Mouse (Mus musculus) stomach, embryonic 14.5 days (tissue): ENCODE results near the gene Alpk1. TPM values are rescaled to one million over a fixed set of nuclear protein-coding genes. Genes with fewer than 3 reads are reported as not detected.

ENCODE experiments used
- ATAC-seq: fragments of 200-750 bp; cut with Nextera tagmentation; 2 replicates; pipeline ENCODE4 v1.8.0; 2017; ENCODE audit warnings: low read depth, moderate TSS enrichment; ENCODE audit not compliant: insufficient number of reproducible peaks, insufficient read depth, low FRiP score
- H3K27ac ChIP-seq: fragments of 300-500 bp; sonication (generic); 2 replicates; pipeline ENCODE4 v1.5.1; 2014; ENCODE audit warnings: mild to moderate bottlenecking, low read length, moderate library complexity, mixed read lengths
- H3K27me3 ChIP-seq: fragments of 300-500 bp; sonication (generic); 2 replicates; pipeline ENCODE4 v1.6.1; 2014; ENCODE audit warnings: low read length, control low read depth, mixed read lengths; ENCODE audit not compliant: control insufficient read depth, insufficient read depth
- H3K36me3 ChIP-seq: fragments of 300-500 bp; sonication (generic); 2 replicates; pipeline ENCODE4 v1.6.1; 2014; ENCODE audit warnings: mild to moderate bottlenecking, control low read depth, low read length, moderate library complexity, mixed read lengths; ENCODE audit not compliant: control insufficient read depth, insufficient read depth
- H3K4me1 ChIP-seq: fragments of 300-500 bp; sonication (generic); 2 replicates; pipeline ENCODE4 v1.6.1; 2014; ENCODE audit warnings: low read length, control low read depth, mixed read lengths; ENCODE audit not compliant: control insufficient read depth, insufficient read depth
- H3K4me2 ChIP-seq: fragments of 300-500 bp; sonication (generic); replicated peaks from 2 replicates; pipeline ENCODE4 v1.6.1; 2014; ENCODE audit warnings: low read depth, low read length, control low read depth
- H3K4me3 ChIP-seq: fragments of 300-500 bp; sonication (generic); 2 replicates; pipeline ENCODE4 v1.5.1; 2014; ENCODE audit warnings: low read depth, low read length, control low read depth
- H3K9ac ChIP-seq: fragments of 300-500 bp; sonication (generic); replicated peaks from 2 replicates; pipeline ENCODE4 v1.6.1; 2014; ENCODE audit warnings: low read depth, mild to moderate bottlenecking, control low read depth, low read length, moderate library complexity, mixed read lengths
- H3K9me3 ChIP-seq: fragments of 300-500 bp; sonication (generic); 2 replicates; pipeline ENCODE4 v1.6.1; 2016; ENCODE audit warnings: low read depth, low read length, control low read depth; ENCODE audit not compliant: control insufficient read depth
- WGBS: fragments of 180-500 bp; shearing (Covaris S2); extraction: QIAGEN DNeasy Blood & Tissue Kit; methylation state at CpG from one replicate; pipeline ENCODE4 v1.1.7; 2014; 5-methylcytosine and 5-hydroxymethylcytosine counted together
- polyA plus RNA-seq: library from polyadenylated mRNA; unstranded; fragments of >200 nt; fragmentation: Nextera tagmentation; extraction: Ambion mirVana; gene quantifications from 2 replicates; pipeline ENCODE4 v1.2.1, GENCODE M21; 2014

Gene Alpk1
- polyA plus RNA-seq, 1 experiment from 2014 or later: 3.5 TPM

GRCm38 (mm10) chr3:127817120-127817683 is 36.9 kb upstream of the Alpk1 start:
- Histone ChIP-seq H3K9ac (no peak overlapping the region), H3K36me3 (peaks cover 19% of the 10 kb centered on the region), H3K4me1 (no peaks in the 10 kb centered on the region), H3K9me3 (no peaks in the 10 kb centered on the region), H3K4me2 (no peak overlapping the region), H3K27ac (no peak overlapping the region), H3K4me3 (no peak overlapping the region), H3K27me3 (no peaks in the 10 kb centered on the region)
- 68% methylated on average over 7 of the region's 7 CpGs for WGBS
- ATAC-seq: no peak

GRCm38 (mm10) chr3:127809103-127809502 is 28.8 kb upstream of the Alpk1 start:
- WGBS: 88% methylated on average over 7 of the region's 7 CpGs
- Histone ChIP-seq H3K4me1 (no peaks in the 10 kb centered on the region), H3K9me3 (no peaks in the 10 kb centered on the region), H3K9ac (no peak overlapping the region), H3K4me3 (no peak overlapping the region), H3K27me3 (no peaks in the 10 kb centered on the region), H3K36me3 (peaks cover 32% of the 10 kb centered on the region), H3K4me2 (no peak overlapping the region), H3K27ac (no peak overlapping the region)
- no peak for ATAC-seq

GRCm38 (mm10) chr3:127807846-127808245 is 27.5 kb upstream of the Alpk1 start:
- Histone ChIP-seq H3K36me3 (peaks cover 32% of the 10 kb centered on the region), H3K9ac (no peak overlapping the region), H3K4me3 (no peak overlapping the region), H3K4me1 (0 out of 2 replicates have a peak, but pooled peaks cover 2% of the 10 kb centered on the region), H3K27ac (no peak overlapping the region), H3K9me3 (no peaks in the 10 kb centered on the region), H3K4me2 (no peak overlapping the region), H3K27me3 (no peaks in the 10 kb centered on the region)
- no peak for ATAC-seq
- WGBS: 81% methylated on average over 5 of the region's 5 CpGs

- no peaks in the 10 kb centered on the region for H3K27me3 ChIP-seq
- no peak overlapping the region for H3K4me3 ChIP-seq
- no peak overlapping the region for H3K27ac ChIP-seq
- no peaks in the 10 kb centered on the region for H3K9me3 ChIP-seq
- H3K9ac ChIP-seq: no peak overlapping the region
- H3K4me2 ChIP-seq: no peak overlapping the region
- no peak for ATAC-seq
- WGBS: 88% methylated on average over 6 of the region's 6 CpGs
- 0 out of 2 replicates have a peak, but pooled peaks cover 4% of the 10 kb centered on the region for H3K4me1 ChIP-seq
- H3K36me3 ChIP-seq: peaks cover 26% of the 10 kb centered on the region
Measured at GRCm38 (mm10) chr3:127805991-127806390, 25.7 kb upstream of the Alpk1 start.

- no peaks in the 10 kb centered on the region for H3K27me3 ChIP-seq
- H3K4me2 ChIP-seq: no peak overlapping the region
- no peak overlapping the region for H3K4me3 ChIP-seq
- H3K27ac ChIP-seq: no peak overlapping the region
- no peaks in the 10 kb centered on the region for H3K9me3 ChIP-seq
- H3K9ac ChIP-seq: no peak overlapping the region
- WGBS: 89% methylated on average over 12 of the region's 12 CpGs
- 0 out of 2 replicates have a peak, but pooled peaks cover 4% of the 10 kb centered on the region for H3K4me1 ChIP-seq
- no peak for ATAC-seq
- H3K36me3 ChIP-seq: peaks cover 25% of the 10 kb centered on the region
Measured at GRCm38 (mm10) chr3:127805071-127805470, 24.7 kb upstream of the Alpk1 start.

GRCm38 (mm10) chr3:127804439-127804838 is 24.1 kb upstream of the Alpk1 start:
- no peaks in the 10 kb centered on the region for H3K27me3 ChIP-seq
- ATAC-seq: no peak
- no peak overlapping the region for H3K27ac ChIP-seq
- no peaks in the 10 kb centered on the region for H3K9me3 ChIP-seq
- no peak overlapping the region for H3K4me2 ChIP-seq
- H3K9ac ChIP-seq: no peak overlapping the region
- peaks cover 19% of the 10 kb centered on the region; the same call in 1 of the 2 replicates for H3K36me3 ChIP-seq
- H3K4me3 ChIP-seq: no peak overlapping the region
- WGBS: 84% methylated on average over 4 of the region's 4 CpGs
- H3K4me1 ChIP-seq: 0 out of 2 replicates have a peak, but pooled peaks cover 4% of the 10 kb centered on the region

- ATAC-seq: no peak
- Histone ChIP-seq H3K4me2 (no peak overlapping the region), H3K27ac (no peak overlapping the region), H3K4me1 (0 out of 2 replicates have a peak, but pooled peaks cover 4% of the 10 kb centered on the region), H3K27me3 (no peaks in the 10 kb centered on the region), H3K36me3 (peaks cover 3% of the 10 kb centered on the region; the same call in 1 of the 2 replicates), H3K9me3 (no peaks in the 10 kb centered on the region), H3K4me3 (no peak overlapping the region), H3K9ac (no peak overlapping the region)
- WGBS: 33% methylated on average over 8 of the region's 8 CpGs
Measured at GRCm38 (mm10) chr3:127802814-127803213, 22.5 kb upstream of the Alpk1 start.

GRCm38 (mm10) chr3:127801162-127801561 is 20.8 kb upstream of the Alpk1 start:
- no peaks in the 10 kb centered on the region for H3K9me3 ChIP-seq
- WGBS: 90% methylated on average over 8 of the region's 8 CpGs
- H3K27me3 ChIP-seq: no peaks in the 10 kb centered on the region
- no peak overlapping the region for H3K4me2 ChIP-seq
- no peak overlapping the region for H3K9ac ChIP-seq
- no peak overlapping the region for H3K4me3 ChIP-seq
- no peaks in the 10 kb centered on the region; the same call in 1 of the 2 replicates for H3K36me3 ChIP-seq
- no peak overlapping the region for H3K27ac ChIP-seq
- H3K4me1 ChIP-seq: 0 out of 2 replicates have a peak, but pooled peaks cover 4% of the 10 kb centered on the region
- no peak for ATAC-seq

GRCm38 (mm10) chr3:127796271-127796670 is 15.9 kb upstream of the Alpk1 start:
- H3K4me1 ChIP-seq: peaks cover 2% of the 10 kb centered on the region; the same call in 1 of the 2 replicates
- H3K9me3 ChIP-seq: no peaks in the 10 kb centered on the region
- no peak overlapping the region for H3K4me2 ChIP-seq
- H3K9ac ChIP-seq: no peak overlapping the region
- H3K4me3 ChIP-seq: no peak overlapping the region
- H3K27me3 ChIP-seq: no peaks in the 10 kb centered on the region
- ATAC-seq: no peak
- H3K27ac ChIP-seq: no peak overlapping the region
- WGBS: 98% methylated on average over 7 of the region's 7 CpGs
- H3K36me3 ChIP-seq: no peaks in the 10 kb centered on the region
